Mouse (Mus musculus) c-Kit-negative CD71-positive TER-119-positive erythroid progenitor cells, embryonic 14.5 days (primary cell): ENCODE results near the gene Hsd17b13.
"Not testable (repeated sequence)": the region's sequence is repeated elsewhere in the genome, so short reads cannot be mapped to it uniquely, and the experiment has no call there.

ENCODE experiments used
- DNase-seq: peaks from one replicate; pipeline ENCODE4 v3.0.0-alpha.2; 2013; ENCODE audit warnings: low read depth, low spot score

Hsd17b13 gene

GRCm38 (mm10) chr5:103980705-103981560, 3.7 kb upstream of the Hsd17b13 start:
- no peak for DNase-seq

GRCm38 (mm10) chr5:103977907-103978570, 829 bp upstream of the Hsd17b13 start:
- no peak for DNase-seq

- DNase-seq = no peak
These were observed 1.5 kb downstream of the Hsd17b13 start for GRCm38 (mm10) chr5:103975736-103976135.

GRCm38 (mm10) chr5:103972801-103973200, 4.4 kb downstream of the Hsd17b13 start:
- DNase-seq = no peak

- no peak for DNase-seq
These were observed 4.8 kb downstream of the Hsd17b13 start for GRCm38 (mm10) chr5:103972379-103972778.

- DNase-seq = no peak
These were observed 6.2 kb downstream of the Hsd17b13 start for GRCm38 (mm10) chr5:103971051-103971450.

GRCm38 (mm10) chr5:103962935-103963429, 14.2 kb downstream of the Hsd17b13 start:
- no peak for DNase-seq

GRCm38 (mm10) chr5:103954638-103955037, 22.6 kb downstream of the Hsd17b13 start:
- no peak for DNase-seq

- no peak for DNase-seq
These were observed 23.8 kb downstream of the Hsd17b13 start for GRCm38 (mm10) chr5:103953135-103954083.

GRCm38 (mm10) chr5:103950138-103950537, 27.1 kb downstream of the Hsd17b13 start:
- not testable (repeated sequence) for DNase-seq

GRCm38 (mm10) chr5:103943183-103943582, 34.0 kb downstream of the Hsd17b13 start:
- no peak for DNase-seq

- no peak for DNase-seq
These were observed 37.4 kb downstream of the Hsd17b13 start for GRCm38 (mm10) chr5:103939856-103940255.

- DNase-seq = no peak
These were observed 37.9 kb downstream of the Hsd17b13 start for GRCm38 (mm10) chr5:103939350-103939652.

- no peak for DNase-seq
These were observed 38.5 kb downstream of the Hsd17b13 start for GRCm38 (mm10) chr5:103938547-103939349.

GRCm38 (mm10) chr5:103936906-103937589, 40.2 kb downstream of the Hsd17b13 start:
- no peak for DNase-seq

- not testable (repeated sequence) for DNase-seq
These were observed 45.3 kb downstream of the Hsd17b13 start for GRCm38 (mm10) chr5:103931924-103932323.

- no peak for DNase-seq
These were observed 46.7 kb downstream of the Hsd17b13 start for GRCm38 (mm10) chr5:103930511-103930910.

GRCm38 (mm10) chr5:103928196-103928550, 49.0 kb downstream of the Hsd17b13 start:
- no peak for DNase-seq

- peak; percentile 63 for DNase-seq
These were observed 49.6 kb downstream of the Hsd17b13 start for GRCm38 (mm10) chr5:103927429-103928195.

GRCm38 (mm10) chr5:103926398-103926797, 50.8 kb downstream of the Hsd17b13 start:
- DNase-seq = peak; percentile 36
